Mouse (Mus musculus) kidney, adult 9 months (tissue): ENCODE measurements around the gene Abhd6.
A peak's percentile ranks its signal among the peaks of the same experiment; 100 is the strongest.

ENCODE experiments used
- DNase-seq: peaks from one replicate; pipeline ENCODE4 v3.0.0; 2022

Abhd6 gene

DNA sequence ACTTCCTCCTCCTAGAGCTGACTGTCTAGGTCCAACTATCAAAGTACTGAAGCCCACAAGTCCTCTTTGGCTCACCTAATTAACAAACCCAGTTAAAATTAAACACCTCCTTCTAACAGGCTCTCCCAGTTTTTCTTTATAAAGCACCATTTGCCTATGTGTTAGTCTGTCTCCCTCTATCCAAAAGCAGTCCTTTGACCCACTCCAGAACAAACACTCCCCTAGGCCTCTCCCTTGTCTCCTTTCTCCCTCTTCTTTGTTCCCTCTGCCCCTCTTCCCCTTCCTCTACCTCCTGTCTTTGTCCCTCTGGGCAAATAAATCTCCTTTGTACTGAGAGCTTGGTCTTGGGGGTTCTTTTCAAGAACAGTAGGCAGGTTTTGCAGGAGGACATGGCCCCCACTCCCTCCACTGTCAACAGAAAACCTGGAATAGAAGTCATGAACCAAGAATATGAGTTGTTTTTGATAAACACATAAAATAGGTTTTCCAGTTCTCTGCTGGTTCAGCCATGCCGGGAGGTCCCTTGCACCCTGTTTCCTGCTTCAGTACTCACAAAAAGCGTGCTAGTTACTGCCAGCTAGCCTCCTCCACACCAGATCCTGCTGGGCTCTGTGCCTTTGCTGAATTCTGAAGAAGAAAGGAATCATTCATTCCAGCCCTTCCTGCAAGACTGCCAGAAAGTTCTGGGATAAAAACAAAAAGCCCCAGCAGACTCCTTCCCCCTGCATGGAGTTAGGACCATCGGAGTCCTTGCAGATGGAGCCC, 60.0 kb downstream of the Abhd6 start:
- no peak for DNase-seq

- DNase-seq = no peak
These were observed 61.4 kb downstream of the Abhd6 start for GRCm38 (mm10) chr14:8063835-8064785.

DNA sequence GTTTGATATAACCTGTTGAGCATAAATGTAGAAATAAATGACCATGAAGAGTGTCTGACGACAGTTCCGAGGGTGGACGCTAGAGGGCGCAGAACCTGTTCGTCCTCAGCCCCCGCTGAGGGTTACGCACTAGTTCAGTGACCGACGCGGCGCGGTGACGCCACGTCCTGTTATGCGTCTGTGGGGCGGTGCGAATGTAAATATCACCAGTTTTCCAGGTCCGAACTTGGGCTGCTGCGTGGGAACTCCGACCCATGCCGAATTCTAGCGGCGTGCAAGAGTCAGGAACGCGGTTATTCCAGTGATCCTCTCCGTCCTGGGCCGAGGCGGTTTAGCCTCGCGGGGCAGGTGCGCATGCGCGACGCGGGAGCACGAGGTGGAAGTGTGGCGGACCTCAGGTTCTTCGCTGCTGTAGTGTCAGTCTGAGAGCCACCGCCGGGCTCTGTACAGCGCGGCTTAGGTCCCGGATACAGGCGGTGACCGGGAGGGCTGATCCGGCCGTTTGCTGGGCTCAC, 77.5 kb downstream of the Abhd6 start, which contains the start of gene Rpp14:
TSS of gene Rpp14 (plus strand) at position 203 of the 515 bp plus-strand sequence.
- DNase-seq = peak; percentile 96

DNA sequence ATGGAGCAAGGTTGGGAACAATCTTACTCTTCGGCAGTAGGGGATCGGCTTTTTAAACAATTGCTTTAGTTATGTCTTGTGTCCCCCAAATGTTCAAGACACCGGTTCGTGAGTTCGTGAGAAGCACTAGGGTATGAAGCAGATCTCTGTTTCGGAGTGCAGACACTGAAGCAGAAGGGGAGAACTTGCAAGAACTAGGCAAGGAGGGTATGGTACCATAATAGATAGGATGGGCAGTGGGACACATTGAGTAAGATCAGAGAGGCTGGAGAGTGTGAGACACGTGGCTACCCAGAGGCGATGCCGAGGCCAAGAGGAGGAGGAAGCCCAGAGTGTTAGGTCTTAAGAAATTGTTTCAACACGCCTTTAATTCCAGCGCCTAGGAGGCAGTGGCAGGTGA, 78.0 kb downstream of the Abhd6 start:
- peak; percentile 22 for DNase-seq

- DNase-seq = no peak
These were observed 80.2 kb downstream of the Abhd6 start for GRCm38 (mm10) chr14:8082949-8083348.

GRCm38 (mm10) chr14:8089016-8089415, 86.3 kb downstream of the Abhd6 start:
- DNase-seq = no peak

DNA sequence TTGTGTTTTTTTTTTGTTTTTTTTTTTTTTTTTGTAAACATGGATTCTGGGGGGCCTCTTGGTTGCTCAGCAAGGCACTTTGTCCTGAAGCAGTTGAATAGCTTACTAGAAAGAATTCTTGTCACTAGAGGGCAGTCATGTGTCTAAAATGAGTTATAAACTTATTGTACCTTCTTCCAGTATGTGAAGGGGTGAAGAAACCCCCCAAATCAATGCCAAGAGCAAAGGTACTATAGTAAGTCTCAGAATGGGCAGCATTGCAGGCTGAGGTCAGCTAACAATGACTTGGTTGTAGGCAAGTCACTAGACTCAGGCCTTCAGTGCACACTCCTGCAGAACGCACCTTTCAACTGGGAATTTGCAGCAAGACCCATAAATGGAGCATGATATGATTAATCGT, 89.9 kb downstream of the Abhd6 start:
- DNase-seq = peak; percentile 70

DNA sequence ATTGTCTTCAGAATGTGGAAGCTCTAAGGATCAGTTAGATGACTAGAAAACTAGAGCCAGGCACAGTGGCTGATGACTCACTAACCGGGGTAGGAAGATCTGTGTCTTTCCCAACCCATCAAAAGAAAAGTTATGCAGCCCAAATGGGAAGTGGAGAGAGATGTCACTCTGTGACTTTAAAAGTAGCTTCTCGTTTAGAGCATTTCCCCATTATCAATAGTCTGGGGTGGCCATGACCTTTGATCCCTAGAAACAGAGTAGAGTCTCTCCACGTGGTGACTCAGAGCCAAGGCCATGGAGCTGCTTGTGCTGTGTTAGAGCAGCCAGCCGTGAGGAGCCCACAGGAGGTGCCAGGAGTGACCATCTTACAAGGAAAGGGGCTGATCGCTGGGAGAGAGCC, 90.7 kb downstream of the Abhd6 start:
- DNase-seq = no peak

- no peak for DNase-seq
These were observed 92.3 kb downstream of the Abhd6 start for GRCm38 (mm10) chr14:8094931-8095561.

- DNase-seq = peak; percentile 56
These were observed 92.9 kb downstream of the Abhd6 start for GRCm38 (mm10) chr14:8095562-8095950.

- peak; percentile 91 for DNase-seq
These were observed 95.4 kb downstream of the Abhd6 start, which contains the start of gene Pxk for GRCm38 (mm10) chr14:8097978-8098686. Pxk (plus strand) TSS chr14:8098211.

- no peak for DNase-seq
These were observed 95.9 kb downstream of the Abhd6 start for GRCm38 (mm10) chr14:8098687-8098995.

- DNase-seq = no peak
These were observed 96.9 kb downstream of the Abhd6 start for GRCm38 (mm10) chr14:8099561-8100021.

DNA sequence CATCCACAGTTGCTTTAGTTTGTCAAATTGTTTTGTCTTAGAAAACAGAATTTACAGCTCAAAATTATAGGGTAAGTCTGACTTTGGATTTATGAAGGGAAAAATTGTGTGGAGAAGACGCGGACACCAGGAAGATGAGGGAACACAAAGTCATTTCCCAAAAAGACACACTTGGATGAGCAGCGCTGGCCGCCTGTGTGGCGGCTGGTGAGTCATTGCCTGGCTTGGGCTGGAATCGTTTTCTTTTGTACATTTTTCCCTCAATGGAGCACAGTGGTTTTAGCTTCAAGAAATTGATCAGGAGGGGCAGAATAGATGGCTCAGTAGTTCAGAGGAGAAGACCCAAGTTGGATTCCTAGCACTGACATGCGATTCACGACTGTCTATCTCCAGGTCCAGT, 99.2 kb downstream of the Abhd6 start:
- peak; percentile 43 for DNase-seq

DNA sequence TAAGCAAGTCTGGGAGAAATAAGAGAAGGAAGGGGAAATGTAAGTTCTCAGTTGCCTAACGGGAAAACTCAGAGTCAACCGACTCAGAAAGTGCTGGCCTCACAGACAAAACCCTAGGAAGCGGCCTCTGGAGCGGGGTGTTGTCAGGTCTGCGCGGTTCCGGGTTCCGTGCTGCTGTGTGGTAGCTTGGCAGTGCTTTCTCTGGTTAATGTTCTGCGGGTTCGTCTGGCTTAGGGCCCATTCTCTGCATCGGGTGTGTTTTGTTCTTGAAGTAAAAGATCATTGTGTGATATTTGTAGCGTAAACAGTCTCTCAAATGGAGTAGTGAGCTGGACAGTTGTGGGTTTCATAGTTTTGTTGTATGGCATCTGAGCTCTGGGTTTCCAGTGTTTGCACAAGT, 100.0 kb downstream of the Abhd6 start:
- DNase-seq = peak; percentile 88
